Mouse (Mus musculus): Measurements from ENCODE around the gene Fnbp1l. TPM values are rescaled to one million over a fixed set of nuclear protein-coding genes. Genes with fewer than 3 reads are reported as not detected.

Fnbp1l gene
- polyA plus RNA-seq, 1 experiment from 2014 or later = 64.0 TPM

GRCm38 (mm10) chr3:122510932-122511331, 108.6 kb downstream of the Fnbp1l start:
- H3K9me3 ChIP-seq (ENCODE audit: control insufficient read depth, low read length) = no peaks in the 10 kb centered on the region
- ATAC-seq (ENCODE audit: low FRiP score, low TSS enrichment) = no peak
- H3K9ac ChIP-seq (ENCODE audit: low read depth, low read length) = no peak overlapping the region
- H3K27me3 ChIP-seq (ENCODE audit: control insufficient read depth, insufficient read depth, low read length) = no peaks in the 10 kb centered on the region
- WGBS = 49% methylated on average over 10 of the region's 10 CpGs
- H3K36me3 ChIP-seq (ENCODE audit: control insufficient read depth, insufficient read depth, low read length) = peaks cover 6% of the 10 kb centered on the region
- H3K4me1 ChIP-seq (ENCODE audit: control insufficient read depth, insufficient read depth, low read length) = peaks cover 19% of the 10 kb centered on the region
- H3K4me2 ChIP-seq (replicated peaks; ENCODE audit: low read depth, low read length) = no peak overlapping the region
- no peak overlapping the region for H3K27ac ChIP-seq (ENCODE audit: low read depth, low read length)
- H3K4me3 ChIP-seq (ENCODE audit: low read length) = no peak overlapping the region

GRCm38 (mm10) chr3:122510240-122510750, 109.2 kb downstream of the Fnbp1l start:
- peaks cover 18% of the 10 kb centered on the region for H3K4me1 ChIP-seq (ENCODE audit: control insufficient read depth, insufficient read depth, low read length)
- ATAC-seq (ENCODE audit: low FRiP score, low TSS enrichment) = no peak
- H3K27me3 ChIP-seq (ENCODE audit: control insufficient read depth, insufficient read depth, low read length) = no peaks in the 10 kb centered on the region
- no peaks in the 10 kb centered on the region for H3K9me3 ChIP-seq (ENCODE audit: control insufficient read depth, low read length)
- peaks cover 6% of the 10 kb centered on the region for H3K36me3 ChIP-seq (ENCODE audit: control insufficient read depth, insufficient read depth, low read length)
- 71% methylated on average over 14 of the region's 14 CpGs for WGBS
- peak overlapping the region; percentile 42; the same call in 1 of the 2 replicates for H3K27ac ChIP-seq (ENCODE audit: low read depth, low read length)
- no peak overlapping the region for H3K4me3 ChIP-seq (ENCODE audit: low read length)
- no peak overlapping the region for H3K9ac ChIP-seq (ENCODE audit: low read depth, low read length)
- no peak overlapping the region for H3K4me2 ChIP-seq (replicated peaks; ENCODE audit: low read depth, low read length)

- H3K4me3 ChIP-seq (ENCODE audit: low read length) = no peak overlapping the region
- no peaks in the 10 kb centered on the region for H3K9me3 ChIP-seq (ENCODE audit: control insufficient read depth, low read length)
- no peak overlapping the region for H3K4me2 ChIP-seq (replicated peaks; ENCODE audit: low read depth, low read length)
- no peak; the same call in 1 of the 2 replicates for ATAC-seq (ENCODE audit: low FRiP score, low TSS enrichment)
- WGBS = 45% methylated on average over 11 of the region's 11 CpGs
- H3K27ac ChIP-seq (ENCODE audit: low read depth, low read length) = peak overlapping the region; percentile 42; the same call in 1 of the 2 replicates
- peaks cover 14% of the 10 kb centered on the region for H3K4me1 ChIP-seq (ENCODE audit: control insufficient read depth, insufficient read depth, low read length)
- peaks cover 6% of the 10 kb centered on the region for H3K36me3 ChIP-seq (ENCODE audit: control insufficient read depth, insufficient read depth, low read length)
- peak overlapping the region; percentile 12; the same call in 1 of the 2 replicates for H3K9ac ChIP-seq (ENCODE audit: low read depth, low read length)
- no peaks in the 10 kb centered on the region for H3K27me3 ChIP-seq (ENCODE audit: control insufficient read depth, insufficient read depth, low read length)
These were observed 109.8 kb downstream of the Fnbp1l start for GRCm38 (mm10) chr3:122509534-122510239.

GRCm38 (mm10) chr3:122509084-122509483, 110.4 kb downstream of the Fnbp1l start:
- H3K9ac ChIP-seq (ENCODE audit: low read depth, low read length) = 0 out of 2 replicates have a peak overlapping the region, but pooled peaks have one; percentile 12
- ATAC-seq (ENCODE audit: low FRiP score, low TSS enrichment) = peak; percentile 63
- H3K9me3 ChIP-seq (ENCODE audit: control insufficient read depth, low read length) = no peaks in the 10 kb centered on the region
- H3K4me2 ChIP-seq (replicated peaks; ENCODE audit: low read depth, low read length) = no peak overlapping the region
- peaks cover 6% of the 10 kb centered on the region for H3K36me3 ChIP-seq (ENCODE audit: control insufficient read depth, insufficient read depth, low read length)
- no peaks in the 10 kb centered on the region for H3K27me3 ChIP-seq (ENCODE audit: control insufficient read depth, insufficient read depth, low read length)
- peaks cover 14% of the 10 kb centered on the region for H3K4me1 ChIP-seq (ENCODE audit: control insufficient read depth, insufficient read depth, low read length)
- H3K27ac ChIP-seq (ENCODE audit: low read depth, low read length) = peak overlapping the region; percentile 14; the same call in 1 of the 2 replicates
- 31% methylated on average over 5 of the region's 5 CpGs for WGBS
- no peak overlapping the region for H3K4me3 ChIP-seq (ENCODE audit: low read length)

DNA sequence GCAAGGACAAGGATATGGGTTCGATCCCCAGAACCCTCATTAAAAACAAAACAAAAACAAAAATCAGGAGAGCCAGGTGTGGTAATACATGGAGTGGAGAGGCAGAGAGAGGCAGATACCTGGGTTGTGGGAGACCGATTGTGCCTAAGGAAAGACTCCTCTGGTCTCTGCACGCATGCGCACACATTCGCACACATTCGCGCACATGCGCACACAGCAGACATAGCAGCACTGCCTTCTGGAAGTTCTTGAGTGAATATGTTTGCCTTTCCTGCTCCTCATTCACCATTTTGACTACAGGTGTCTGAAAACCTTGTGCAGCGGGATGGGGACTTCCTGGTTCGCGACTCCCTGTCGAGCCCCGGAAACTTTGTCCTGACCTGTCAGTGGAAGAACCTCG, 111.7 kb downstream of the Fnbp1l start:
- peaks cover 3% of the 10 kb centered on the region for H3K36me3 ChIP-seq (ENCODE audit: control insufficient read depth, insufficient read depth, low read length)
- no peak overlapping the region for H3K4me2 ChIP-seq (replicated peaks; ENCODE audit: low read depth, low read length)
- no peaks in the 10 kb centered on the region for H3K9me3 ChIP-seq (ENCODE audit: control insufficient read depth, low read length)
- H3K27ac ChIP-seq (ENCODE audit: low read depth, low read length) = no peak overlapping the region
- WGBS = 94% methylated on average over 14 of the region's 14 CpGs
- no peak overlapping the region for H3K4me3 ChIP-seq (ENCODE audit: low read length)
- no peaks in the 10 kb centered on the region for H3K27me3 ChIP-seq (ENCODE audit: control insufficient read depth, insufficient read depth, low read length)
- no peak for ATAC-seq (ENCODE audit: low FRiP score, low TSS enrichment)
- H3K9ac ChIP-seq (ENCODE audit: low read depth, low read length) = no peak overlapping the region
- H3K4me1 ChIP-seq (ENCODE audit: control insufficient read depth, insufficient read depth, low read length) = peaks cover 14% of the 10 kb centered on the region

- Histone ChIP-seq H3K4me2 (replicated peaks; ENCODE audit: low read depth, low read length) (no peak overlapping the region), H3K9ac (ENCODE audit: low read depth, low read length) (no peak overlapping the region), H3K9me3 (ENCODE audit: control insufficient read depth, low read length) (no peaks in the 10 kb centered on the region), H3K36me3 (ENCODE audit: control insufficient read depth, insufficient read depth, low read length) (no peaks in the 10 kb centered on the region), H3K27ac (ENCODE audit: low read depth, low read length) (peak overlapping the region; percentile 4; the same call in 1 of the 2 replicates), H3K4me3 (ENCODE audit: low read length) (no peak overlapping the region), H3K4me1 (ENCODE audit: control insufficient read depth, insufficient read depth, low read length) (peaks cover 14% of the 10 kb centered on the region), H3K27me3 (ENCODE audit: control insufficient read depth, insufficient read depth, low read length) (no peaks in the 10 kb centered on the region)
- ATAC-seq (ENCODE audit: low FRiP score, low TSS enrichment) = no peak
- WGBS = 48% methylated on average over 10 of the region's 10 CpGs
These were observed 113.1 kb downstream of the Fnbp1l start for GRCm38 (mm10) chr3:122506343-122506916.

- Histone ChIP-seq H3K27me3 (ENCODE audit: control insufficient read depth, insufficient read depth, low read length) (no peaks in the 10 kb centered on the region), H3K36me3 (ENCODE audit: control insufficient read depth, insufficient read depth, low read length) (no peaks in the 10 kb centered on the region), H3K4me3 (ENCODE audit: low read length) (no peak overlapping the region), H3K4me1 (ENCODE audit: control insufficient read depth, insufficient read depth, low read length) (peaks cover 4% of the 10 kb centered on the region; the same call in 1 of the 2 replicates), H3K4me2 (replicated peaks; ENCODE audit: low read depth, low read length) (no peak overlapping the region), H3K27ac (ENCODE audit: low read depth, low read length) (no peak overlapping the region), H3K9ac (ENCODE audit: low read depth, low read length) (no peak overlapping the region), H3K9me3 (ENCODE audit: control insufficient read depth, low read length) (no peaks in the 10 kb centered on the region)
- WGBS = 88% methylated on average over 9 of the region's 9 CpGs
- ATAC-seq (ENCODE audit: low FRiP score, low TSS enrichment) = no peak
These were observed 118.6 kb downstream of the Fnbp1l start for GRCm38 (mm10) chr3:122500929-122501328.

DNA sequence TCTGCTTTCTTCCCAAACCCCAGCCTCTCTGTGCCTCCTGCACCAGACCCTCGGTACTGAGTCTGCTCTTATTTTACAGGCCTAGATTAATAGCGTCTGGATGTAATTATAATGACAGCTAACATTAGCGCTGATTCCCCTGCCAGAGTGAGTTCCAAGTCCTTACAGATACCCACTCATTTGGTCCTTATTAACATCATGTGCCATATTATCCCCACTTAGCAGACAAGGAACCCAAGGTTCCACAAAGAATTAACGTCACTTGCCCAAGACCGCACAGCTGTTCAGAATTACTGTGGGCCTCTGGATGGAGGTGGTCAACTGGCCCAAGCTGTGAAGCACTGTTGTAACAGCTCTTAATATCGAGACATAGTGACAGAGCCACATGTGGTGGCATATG, 119.9 kb downstream of the Fnbp1l start:
- Histone ChIP-seq H3K9ac (ENCODE audit: low read depth, low read length) (no peak overlapping the region), H3K4me1 (ENCODE audit: control insufficient read depth, insufficient read depth, low read length) (peaks cover 4% of the 10 kb centered on the region; the same call in 1 of the 2 replicates), H3K4me2 (replicated peaks; ENCODE audit: low read depth, low read length) (no peak overlapping the region), H3K9me3 (ENCODE audit: control insufficient read depth, low read length) (no peaks in the 10 kb centered on the region), H3K27me3 (ENCODE audit: control insufficient read depth, insufficient read depth, low read length) (no peaks in the 10 kb centered on the region), H3K4me3 (ENCODE audit: low read length) (no peak overlapping the region), H3K27ac (ENCODE audit: low read depth, low read length) (no peak overlapping the region), H3K36me3 (ENCODE audit: control insufficient read depth, insufficient read depth, low read length) (no peaks in the 10 kb centered on the region)
- 83% methylated on average over 6 of the region's 6 CpGs for WGBS
- no peak for ATAC-seq (ENCODE audit: low FRiP score, low TSS enrichment)

GRCm38 (mm10) chr3:122498528-122498927, 121.0 kb downstream of the Fnbp1l start:
- no peak overlapping the region for H3K4me3 ChIP-seq (ENCODE audit: low read length)
- no peaks in the 10 kb centered on the region for H3K27me3 ChIP-seq (ENCODE audit: control insufficient read depth, insufficient read depth, low read length)
- H3K36me3 ChIP-seq (ENCODE audit: control insufficient read depth, insufficient read depth, low read length) = no peaks in the 10 kb centered on the region
- H3K9ac ChIP-seq (ENCODE audit: low read depth, low read length) = no peak overlapping the region
- H3K27ac ChIP-seq (ENCODE audit: low read depth, low read length) = no peak overlapping the region
- H3K9me3 ChIP-seq (ENCODE audit: control insufficient read depth, low read length) = no peaks in the 10 kb centered on the region
- WGBS = 90% methylated on average over 7 of the region's 7 CpGs
- peaks cover 12% of the 10 kb centered on the region for H3K4me1 ChIP-seq (ENCODE audit: control insufficient read depth, insufficient read depth, low read length)
- no peak overlapping the region for H3K4me2 ChIP-seq (replicated peaks; ENCODE audit: low read depth, low read length)
- no peak for ATAC-seq (ENCODE audit: low FRiP score, low TSS enrichment)

Data from kidney, embryonic 14.5 days (tissue).